Mouse (Mus musculus) MEL (cell line): ENCODE results near the gene Auts2. TPM values are rescaled to one million over a fixed set of nuclear protein-coding genes. Genes with fewer than 3 reads are reported as not detected.

Experiments
- DNase-seq: peaks from one replicate; pipeline ENCODE4 v3.0.0; 2011; ENCODE audit warnings: low read depth, low spot score
- H3K27ac ChIP-seq: 2 replicates; pipeline ENCODE4 v1.5.1; 2012; ENCODE audit warnings: low read depth, mild to moderate bottlenecking, control low read depth, low read length, moderate library complexity; ENCODE audit not compliant: control insufficient read depth
- H3K27me3 ChIP-seq, 2 experiments: fragments of 150-350 bp in 1 of 2; sonication (generic) in 1 of 2; 2 replicates each; pipeline ENCODE4 v1.6.1; 2012; ENCODE audit warnings: low read length in 2 of 2, mild to moderate bottlenecking in 2 of 2, improper control_type of control experiment in 1 of 2, moderate library complexity in 1 of 2; ENCODE audit not compliant: insufficient read depth in 2 of 2, control insufficient read depth in 1 of 2
- H3K36me3 ChIP-seq, 2 experiments: 2 replicates each; pipeline ENCODE4 v1.6.1; 2012 to 2014; ENCODE audit warnings: low read length in 2 of 2, improper control_type of control experiment in 1 of 2, inconsistent platforms in 1 of 2, mild to moderate bottlenecking in 1 of 2; ENCODE audit not compliant: insufficient read depth in 2 of 2, control insufficient read depth in 1 of 2
- H3K4me1 ChIP-seq, 2 experiments: fragments of 150-350 bp in 1 of 2; sonication (generic) in 1 of 2; 2 replicates each; pipeline ENCODE4 v1.6.1; 2012; ENCODE audit warnings: low read length in 2 of 2, improper control_type of control experiment in 1 of 2, mild to moderate bottlenecking in 1 of 2; ENCODE audit not compliant: insufficient read depth in 2 of 2, control insufficient read depth in 1 of 2
- H3K4me3 ChIP-seq, 2 experiments: fragments of 150-350 bp in 1 of 2; sonication (generic) in 1 of 2; 2 replicates each; pipeline ENCODE4 v1.5.1; 2012; ENCODE audit warnings: low read depth in 2 of 2, low read length in 2 of 2, mild to moderate bottlenecking in 2 of 2, moderate library complexity in 2 of 2, control low read depth in 1 of 2, improper control_type of control experiment in 1 of 2; ENCODE audit not compliant: control insufficient read depth in 1 of 2, insufficient read depth in 1 of 2
- H3K79me2 ChIP-seq: 2 replicates; pipeline ENCODE4 v1.6.1; 2012; ENCODE audit warnings: mild to moderate bottlenecking, low read length, moderate library complexity; ENCODE audit not compliant: control insufficient read depth, poor library complexity, insufficient read depth
- H3K9ac ChIP-seq: 2 replicates; pipeline ENCODE4 v1.6.1; 2012; ENCODE audit warnings: low read depth, mild to moderate bottlenecking, control low read depth, low read length, moderate library complexity; ENCODE audit not compliant: control insufficient read depth, poor library complexity, severe bottlenecking
- H3K9me3 ChIP-seq: fragments of 150-350 bp; sonication (generic); replicated peaks from 2 replicates; pipeline ENCODE4 v1.6.1; 2012; ENCODE audit warnings: mild to moderate bottlenecking, low read length, improper control_type of control experiment, moderate library complexity; ENCODE audit not compliant: insufficient read depth
- BHLHE40 ChIP-seq: IDR thresholded peaks from 2 replicates; pipeline ENCODE4 v1.6.1; 2012; ENCODE audit warnings: low read depth, mild to moderate bottlenecking, inconsistent platforms, low read length, improper control_type of control experiment, borderline replicate concordance
- CHD1 ChIP-seq: IDR thresholded peaks from 2 replicates; pipeline ENCODE4 v1.6.1; 2012; ENCODE audit warnings: low read depth, mild to moderate bottlenecking, inconsistent platforms, low read length, improper control_type of control experiment
- CHD2 ChIP-seq: IDR thresholded peaks from 2 replicates; pipeline ENCODE4 v1.6.1; 2011; ENCODE audit warnings: low read length, improper control_type of control experiment
- CTCF ChIP-seq, 3 experiments: IDR thresholded peaks in 2 of 3; conservative IDR thresholded peaks in 1 of 3; 2 replicates each; pipeline ENCODE4 v1.5.1; 2011 to 2012; ENCODE audit warnings: low read length in 3 of 3, low read depth in 2 of 3, mild to moderate bottlenecking in 2 of 3, improper control_type of control experiment in 1 of 3, inconsistent platforms in 1 of 3, mixed read lengths in 1 of 3, moderate library complexity in 1 of 3; ENCODE audit not compliant: control insufficient read depth in 1 of 3, insufficient read depth in 1 of 3, poor library complexity in 1 of 3, severe bottlenecking in 1 of 3
- E2F4 ChIP-seq: IDR thresholded peaks from 2 replicates; pipeline ENCODE4 v1.6.1; 2011; ENCODE audit warnings: low read depth, low read length, improper control_type of control experiment, borderline replicate concordance
- ELF1 ChIP-seq: IDR thresholded peaks from 2 replicates; pipeline ENCODE4 v1.6.1; 2014; ENCODE audit warnings: low read depth, mild to moderate bottlenecking, inconsistent platforms, low read length, improper control_type of control experiment, moderate library complexity
- ETS1 ChIP-seq: IDR thresholded peaks from 2 replicates; pipeline ENCODE4 v1.6.1; 2012; ENCODE audit warnings: low read depth, mild to moderate bottlenecking, inconsistent platforms, low read length, improper control_type of control experiment, moderate library complexity
- GATA1 ChIP-seq: IDR thresholded peaks from 2 replicates; pipeline ENCODE4 v1.6.1; 2011; ENCODE audit warnings: low read depth, low read length, improper control_type of control experiment
- MAX ChIP-seq: IDR thresholded peaks from 2 replicates; pipeline ENCODE4 v1.6.1; 2011; ENCODE audit warnings: low read length, improper control_type of control experiment
- MAZ ChIP-seq: IDR thresholded peaks from 2 replicates; pipeline ENCODE4 v1.6.1; 2012; ENCODE audit warnings: low read depth, mild to moderate bottlenecking, inconsistent platforms, low read length, improper control_type of control experiment
- MXI1 ChIP-seq: IDR thresholded peaks from 2 replicates; pipeline ENCODE4 v1.6.1; 2011; ENCODE audit warnings: mild to moderate bottlenecking, low read depth, low read length, improper control_type of control experiment
- MYC ChIP-seq: IDR thresholded peaks from 2 replicates; pipeline ENCODE4 v1.6.1; 2011; ENCODE audit warnings: low read depth, mild to moderate bottlenecking, low read length, improper control_type of control experiment, moderate library complexity
- NELFE ChIP-seq: IDR thresholded peaks from 2 replicates; pipeline ENCODE4 v1.6.1; 2011; ENCODE audit warnings: low read depth, low read length, improper control_type of control experiment
- POLR2AphosphoS5 ChIP-seq: IDR thresholded peaks from 2 replicates; pipeline ENCODE4 v1.6.1; 2012; ENCODE audit warnings: low read depth, borderline replicate concordance, mild to moderate bottlenecking, inconsistent platforms, low read length, moderate library complexity, mixed read lengths
- RAD21 ChIP-seq: IDR thresholded peaks from 2 replicates; pipeline ENCODE4 v1.6.1; 2011; ENCODE audit warnings: mild to moderate bottlenecking, low read depth, low read length, improper control_type of control experiment
- RCOR1 ChIP-seq: IDR thresholded peaks from 2 replicates; pipeline ENCODE4 v1.6.1; 2012; ENCODE audit warnings: low read depth, mild to moderate bottlenecking, inconsistent platforms, low read length, improper control_type of control experiment
- SIN3A ChIP-seq: IDR thresholded peaks from 2 replicates; pipeline ENCODE4 v1.6.1; 2012; ENCODE audit warnings: low read length, improper control_type of control experiment, inconsistent platforms
- SMC3 ChIP-seq: IDR thresholded peaks from 2 replicates; pipeline ENCODE4 v1.6.1; 2011; ENCODE audit warnings: low read depth, low read length, improper control_type of control experiment
- UBTF ChIP-seq: IDR thresholded peaks from 2 replicates; pipeline ENCODE4 v1.6.1; 2012; ENCODE audit warnings: low read depth, mild to moderate bottlenecking, inconsistent platforms, low read length, improper control_type of control experiment, moderate library complexity, borderline replicate concordance; ENCODE audit not compliant: insufficient read depth
- USF2 ChIP-seq, 2 experiments: IDR thresholded peaks; 2 replicates each; pipeline ENCODE4 v1.6.1; 2011 to 2012; ENCODE audit warnings: improper control_type of control experiment in 2 of 2, low read length in 2 of 2, borderline replicate concordance in 1 of 2, inconsistent platforms in 1 of 2, low read depth in 1 of 2, mild to moderate bottlenecking in 1 of 2; ENCODE audit not compliant: insufficient read depth in 1 of 2
- ZC3H11A ChIP-seq: IDR thresholded peaks from 2 replicates; pipeline ENCODE4 v1.6.1; 2012; ENCODE audit warnings: low read depth, mild to moderate bottlenecking, inconsistent platforms, low read length, improper control_type of control experiment
- polyA plus RNA-seq, 2 experiments: library from polyadenylated mRNA; stranded (reverse) in 1 of 2; unstranded in 1 of 2; fragments of >175 nt in 1 of 2; fragments of >200 nt in 1 of 2; gene quantifications; 2 replicates each; pipeline versions ENCODE4 v1.2.1 to v1.2.4; 2012; ENCODE audit warnings: low replicate concordance in 2 of 2, low read depth in 1 of 2; ENCODE audit not compliant: insufficient read length in 2 of 2, insufficient read depth in 1 of 2, missing spikeins in 1 of 2
- total RNA-seq: library from RNA; depleted of rRNA; stranded (reverse); fragments of 300-350 nt; gene quantifications from 2 replicates; pipeline ENCODE4 v1.2.3, GENCODE M21; 2012

Gene Auts2
- total and polyA plus RNA-seq, 3 experiments, result not detected

GRCm38 (mm10) chr5:131533815-131534214 lies 1009.3 kb downstream of the Auts2 start:
- H3K9ac ChIP-seq, result no peak overlapping the region
- DNase-seq, result peak; percentile 2
- H3K9me3 ChIP-seq, result no peaks in the 10 kb centered on the region
- no peaks in the 10 kb centered on the region for H3K79me2 ChIP-seq
- no peak for TF ChIP-seq ELF1
- peak; percentile 25 for TF ChIP-seq SMC3
- TF ChIP-seq RAD21, result peak; percentile 25
- TF ChIP-seq CTCF (IDR thresholded peaks at IDR 0.05 in 2 of 3, conservative IDR thresholded peaks at IDR 0.05 in 1 of 3; ENCODE audit: control insufficient read depth in 1 of 3, insufficient read depth in 1 of 3, low read depth in 2 of 3, low read length in 3 of 3, poor library complexity in 1 of 3, severe bottlenecking in 1 of 3), result 0 out of 6 replicates have a peak, but pooled peaks of 1 of the 3 experiments have one; percentile 19
- TF ChIP-seq RCOR1, result no peak
- 0 out of 2 replicates have a peak, but pooled peaks have one; percentile 2 for TF ChIP-seq ZC3H11A
- TF ChIP-seq, all 39 proteins: peak for 4
- no peak overlapping the region for H3K4me3 ChIP-seq
- H3K27me3 ChIP-seq, result no peaks in the 10 kb centered on the region
- H3K4me1 ChIP-seq, result no peaks in the 10 kb centered on the region
- H3K36me3 ChIP-seq, result no peaks in the 10 kb centered on the region
- H3K27ac ChIP-seq, result no peak overlapping the region

DNA sequence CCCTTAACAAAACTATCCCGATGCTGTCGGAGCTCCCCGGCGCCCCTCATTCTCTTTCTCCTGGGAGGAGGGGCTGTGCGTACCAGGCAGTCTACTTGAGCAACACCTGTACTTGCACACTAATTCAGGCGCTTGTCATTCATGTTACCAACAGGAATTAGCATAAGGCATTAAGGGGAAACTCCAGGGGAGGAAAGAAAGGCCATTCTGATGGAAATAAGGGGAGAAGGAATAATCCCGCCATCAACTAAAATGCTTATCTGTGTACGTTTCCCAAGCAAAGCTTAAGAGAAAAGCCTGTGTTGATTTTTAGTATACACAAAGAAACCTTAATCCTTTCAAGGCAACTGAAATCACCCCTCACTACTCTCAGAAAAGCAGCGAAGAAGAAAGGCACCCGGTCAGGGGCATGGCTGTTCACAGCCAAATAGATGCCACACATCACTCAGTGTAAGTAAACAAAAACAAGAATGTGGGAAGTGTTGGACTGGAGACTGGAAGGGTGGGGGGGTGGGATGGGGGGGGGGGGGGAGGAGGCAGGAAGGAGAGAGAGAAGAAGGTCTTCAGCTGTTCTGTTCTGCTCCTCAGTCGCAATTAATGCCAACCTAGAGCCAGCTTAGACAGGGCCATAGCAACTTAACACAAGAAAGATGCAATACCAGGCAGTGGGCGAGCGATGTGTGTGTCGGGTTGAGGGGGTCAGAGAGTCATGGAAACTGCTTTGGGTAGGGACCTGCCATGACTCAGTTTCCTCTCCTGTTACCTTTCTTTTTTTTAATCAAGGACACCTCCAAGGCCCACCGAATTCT lies 1011.2 kb downstream of the Auts2 start:
- no peak for TF ChIP-seq MXI1
- TF ChIP-seq UBTF, result no peak
- TF ChIP-seq ELF1, result no peak
- no peak for TF ChIP-seq SIN3A
- Histone ChIP-seq H3K4me1 (no peaks in the 10 kb centered on the region), H3K9me3 (no peaks in the 10 kb centered on the region)

GRCm38 (mm10) chr5:131530828-131531227 lies 1012.3 kb downstream of the Auts2 start:
- TF ChIP-seq RCOR1 (no peak), BHLHE40 (no peak), ELF1 (no peak), MYC (no peak), CHD1 (no peak), MAX (no peak), CHD2 (no peak), ETS1 (no peak), MAZ (no peak), GATA1 (no peak), USF2 (IDR thresholded peaks at IDR 0.05; ENCODE audit: borderline replicate concordance in 1 of 2, insufficient read depth in 1 of 2, low read depth in 1 of 2, low read length in 2 of 2) (no peak), NELFE (no peak), E2F4 (no peak), SIN3A (no peak), POLR2AphosphoS5 (no peak)
- Histone ChIP-seq H3K79me2 (no peaks in the 10 kb centered on the region), H3K4me1 (no peaks in the 10 kb centered on the region), H3K36me3 (no peaks in the 10 kb centered on the region), H3K27ac (no peak overlapping the region), H3K4me3 (no peak overlapping the region), H3K9ac (no peak overlapping the region), H3K27me3 (no peaks in the 10 kb centered on the region), H3K9me3 (no peaks in the 10 kb centered on the region)
- DNase-seq, result no peak

More for the DNA sequence above, 1011.2 kb downstream of the Auts2 start:
- Histone ChIP-seq H3K27ac (no peak overlapping the region), H3K79me2 (no peaks in the 10 kb centered on the region), H3K27me3 (no peaks in the 10 kb centered on the region), H3K36me3 (no peaks in the 10 kb centered on the region), H3K4me3 (no peak overlapping the region), H3K9ac (no peak overlapping the region)
- no peak for DNase-seq
